Mouse (Mus musculus): Measurements from ENCODE around the gene Vmn1r93. TPM values are rescaled to one million over a fixed set of nuclear protein-coding genes. Genes with fewer than 3 reads are reported as not detected.
"Not testable (repeated sequence)": the region's sequence is repeated elsewhere in the genome, so short reads cannot be mapped to it uniquely, and the experiment has no call there.

The Vmn1r93 gene
- polyA plus RNA-seq (2016; fragmentation: Nextera tagmentation; extraction: Ambion mirVana): not detected in 2 replicates

DNA sequence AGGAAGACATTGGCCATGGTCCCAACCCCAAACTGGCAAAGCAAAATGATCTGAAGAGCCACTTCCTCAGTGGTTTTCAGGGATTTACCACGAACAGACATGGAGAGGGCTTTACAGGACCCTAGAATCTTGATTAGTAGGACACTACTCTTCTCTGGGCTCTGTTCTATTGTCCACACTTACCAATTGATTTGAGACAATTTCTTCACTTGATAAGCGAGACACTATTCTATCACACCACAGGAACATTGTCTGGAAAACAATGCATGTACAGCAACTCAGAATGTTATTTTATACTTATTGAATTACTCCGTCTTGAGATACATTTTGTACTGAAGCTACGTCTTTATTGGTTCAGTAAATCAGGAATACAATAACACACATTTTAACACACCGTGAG lies at the start of gene Vmn1r93:
Gene Vmn1r93 (minus strand): TSS at position 101 of the 400 bp plus-strand sequence.
- WGBS: no CpG with 5 or more reads among the region's 5 CpGs
- H3K36me3 ChIP-seq; H3K27me3 ChIP-seq (ENCODE audit: low read depth, poor library complexity, severe bottlenecking); H3K4me1 ChIP-seq; H3K27ac ChIP-seq (replicated peaks); H3K4me3 ChIP-seq; H3K9me3 ChIP-seq (replicated peaks); DNase-seq (ENCODE audit: low spot score): not testable (repeated sequence)

DNA sequence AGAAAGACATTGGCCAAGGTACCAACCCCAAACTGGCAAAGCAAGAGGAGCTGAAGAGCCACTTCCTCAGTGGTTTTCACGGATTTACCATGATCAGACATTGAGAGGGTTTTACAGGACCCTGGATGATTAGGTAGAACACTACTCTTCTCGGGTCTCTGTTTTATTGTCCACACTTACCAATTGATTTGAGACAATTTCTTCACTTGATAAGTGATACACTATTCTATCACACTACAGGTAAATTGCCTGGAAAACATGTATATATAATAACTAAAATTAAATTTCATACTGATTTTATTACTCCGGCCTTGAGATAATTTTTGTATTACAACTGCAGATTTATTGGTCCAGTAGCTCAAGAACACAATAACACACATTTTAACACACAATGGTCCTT lies 29.4 kb upstream of the Vmn1r93 start, which contains the start of gene Vmn1r94:
Gene Vmn1r94 (minus strand): TSS at position 101 of the 400 bp plus-strand sequence.
- not testable (repeated sequence) for H3K4me3 ChIP-seq; H3K4me1 ChIP-seq; H3K36me3 ChIP-seq; H3K27ac ChIP-seq (replicated peaks); H3K9me3 ChIP-seq (replicated peaks); DNase-seq (ENCODE audit: low spot score); H3K27me3 ChIP-seq (ENCODE audit: low read depth, poor library complexity, severe bottlenecking)
- WGBS: no CpG with 5 or more reads among the region's 3 CpGs

- DNase-seq (ENCODE audit: low spot score); H3K27ac ChIP-seq (replicated peaks); H3K36me3 ChIP-seq; H3K9me3 ChIP-seq (replicated peaks); H3K4me1 ChIP-seq; H3K27me3 ChIP-seq (ENCODE audit: low read depth, poor library complexity, severe bottlenecking); H3K4me3 ChIP-seq: not testable (repeated sequence)
- WGBS: no CpG with 5 or more reads among the region's 2 CpGs
Observed at GRCm38 (mm10) chr7:20122479-20122878, 16.4 kb downstream of the Vmn1r93 start, which contains the start of gene Gm16442. Gene Gm16442 (minus strand): TSS chr7:20122579.

- H3K27ac ChIP-seq (replicated peaks); H3K4me3 ChIP-seq; H3K4me1 ChIP-seq; H3K27me3 ChIP-seq (ENCODE audit: low read depth, poor library complexity, severe bottlenecking); H3K9me3 ChIP-seq (replicated peaks); DNase-seq (ENCODE audit: low spot score); H3K36me3 ChIP-seq: not testable (repeated sequence)
- WGBS: 84% methylated on average over 5 of the region's 5 CpGs
Observed at GRCm38 (mm10) chr7:20099380-20099779, 39.5 kb downstream of the Vmn1r93 start, which contains the start of gene Vmn1r91. Gene Vmn1r91 (plus strand): TSS chr7:20099680.

Other genes with a start within 250 kb of the Vmn1r93 start
- 7.4 and 7.5 TPM in 2 replicates for gene Pvr, start 217.9 kb downstream of the Vmn1r93 start, polyA plus RNA-seq (2016; fragmentation: Nextera tagmentation; extraction: Ambion mirVana)
- 0.54 TPM in 1 of 2 replicates, not detected in the other for gene Igsf23, start 188.3 kb downstream of the Vmn1r93 start, polyA plus RNA-seq (2016; fragmentation: Nextera tagmentation; extraction: Ambion mirVana)
- not detected in 2 replicates for gene Ceacam20, start 173.7 kb downstream of the Vmn1r93 start, polyA plus RNA-seq (2016; fragmentation: Nextera tagmentation; extraction: Ambion mirVana)
- gene Nlrp9b, start 147.6 kb downstream of the Vmn1r93 start, polyA plus RNA-seq (2016; fragmentation: Nextera tagmentation; extraction: Ambion mirVana): not detected in 2 replicates
- not detected in 2 replicates for gene Vmn1r91, start 39.4 kb downstream of the Vmn1r93 start, polyA plus RNA-seq (2016; fragmentation: Nextera tagmentation; extraction: Ambion mirVana)
- gene Gm16442, start 16.5 kb downstream of the Vmn1r93 start, polyA plus RNA-seq (2016; fragmentation: Nextera tagmentation; extraction: Ambion mirVana): not detected in 2 replicates
- gene Vmn1r94, start 29.3 kb upstream of the Vmn1r93 start, polyA plus RNA-seq (2016; fragmentation: Nextera tagmentation; extraction: Ambion mirVana): not detected in 2 replicates
- not detected in 2 replicates for gene Vmn1r95, start 54.6 kb upstream of the Vmn1r93 start, polyA plus RNA-seq (2016; fragmentation: Nextera tagmentation; extraction: Ambion mirVana)
- not detected in 2 replicates for gene Gm6164, start 66.5 kb upstream of the Vmn1r93 start, polyA plus RNA-seq (2016; fragmentation: Nextera tagmentation; extraction: Ambion mirVana)
- not detected in 2 replicates for gene Gm4498, start 94.7 kb upstream of the Vmn1r93 start, polyA plus RNA-seq (2016; fragmentation: Nextera tagmentation; extraction: Ambion mirVana)
- gene Gm5890, start 123.7 kb upstream of the Vmn1r93 start, polyA plus RNA-seq (2016; fragmentation: Nextera tagmentation; extraction: Ambion mirVana): not detected in 2 replicates
- not detected in 2 replicates for gene Gm4133, start 195.0 kb upstream of the Vmn1r93 start, polyA plus RNA-seq (2016; fragmentation: Nextera tagmentation; extraction: Ambion mirVana)
- not detected in 2 replicates for gene Gm5728, start 236.3 kb upstream of the Vmn1r93 start, polyA plus RNA-seq (2016; fragmentation: Nextera tagmentation; extraction: Ambion mirVana)